Mouse (Mus musculus): ENCODE results near the gene Efs. TPM values are rescaled to one million over a fixed set of nuclear protein-coding genes. Genes with fewer than 3 reads are reported as not detected.
"Not testable (repeated sequence)": the region's sequence is repeated elsewhere in the genome, so short reads cannot be mapped to it uniquely, and the experiment has no call there.

The Efs gene
- total RNA-seq, 1 experiment from 2014 or later, result not detected

GRCm38 (mm10) chr14:54954474-54954873 lies 28.5 kb upstream of the Efs start:
- no peak for ATAC-seq (replicated peaks in 1 of 2; ENCODE audit: insufficient read depth in 1 of 2, low FRiP score in 2 of 2, low TSS enrichment in 1 of 2, low read depth in 1 of 2, poor library complexity in 2 of 2, severe bottlenecking in 2 of 2)

GRCm38 (mm10) chr14:54953664-54954206 lies 27.8 kb upstream of the Efs start:
- no peak for ATAC-seq (replicated peaks in 1 of 2; ENCODE audit: insufficient read depth in 1 of 2, low FRiP score in 2 of 2, low TSS enrichment in 1 of 2, low read depth in 1 of 2, poor library complexity in 2 of 2, severe bottlenecking in 2 of 2)

GRCm38 (mm10) chr14:54951587-54951986 lies 25.7 kb upstream of the Efs start:
- no peak for ATAC-seq (replicated peaks in 1 of 2; ENCODE audit: insufficient read depth in 1 of 2, low FRiP score in 2 of 2, low TSS enrichment in 1 of 2, low read depth in 1 of 2, poor library complexity in 2 of 2, severe bottlenecking in 2 of 2)

- ATAC-seq (replicated peaks in 1 of 2; ENCODE audit: insufficient read depth in 1 of 2, low FRiP score in 2 of 2, low TSS enrichment in 1 of 2, low read depth in 1 of 2, poor library complexity in 2 of 2, severe bottlenecking in 2 of 2), result no peak
These were observed 24.6 kb upstream of the Efs start for GRCm38 (mm10) chr14:54950493-54950892.

GRCm38 (mm10) chr14:54948781-54949180 lies 22.9 kb upstream of the Efs start:
- ATAC-seq (replicated peaks in 1 of 2; ENCODE audit: insufficient read depth in 1 of 2, low FRiP score in 2 of 2, low TSS enrichment in 1 of 2, low read depth in 1 of 2, poor library complexity in 2 of 2, severe bottlenecking in 2 of 2), result no peak

- not testable (repeated sequence) for ATAC-seq (replicated peaks in 1 of 2; ENCODE audit: insufficient read depth in 1 of 2, low FRiP score in 2 of 2, low TSS enrichment in 1 of 2, low read depth in 1 of 2, poor library complexity in 2 of 2, severe bottlenecking in 2 of 2)
These were observed 21.1 kb upstream of the Efs start for GRCm38 (mm10) chr14:54947008-54947407.

GRCm38 (mm10) chr14:54945975-54946704 lies 20.2 kb upstream of the Efs start:
- ATAC-seq (replicated peaks in 1 of 2; ENCODE audit: insufficient read depth in 1 of 2, low FRiP score in 2 of 2, low TSS enrichment in 1 of 2, low read depth in 1 of 2, poor library complexity in 2 of 2, severe bottlenecking in 2 of 2), result no peak

- no peak for ATAC-seq (replicated peaks in 1 of 2; ENCODE audit: insufficient read depth in 1 of 2, low FRiP score in 2 of 2, low TSS enrichment in 1 of 2, low read depth in 1 of 2, poor library complexity in 2 of 2, severe bottlenecking in 2 of 2)
These were observed 19.0 kb upstream of the Efs start for GRCm38 (mm10) chr14:54944939-54945338.

- no peak for ATAC-seq (replicated peaks in 1 of 2; ENCODE audit: insufficient read depth in 1 of 2, low FRiP score in 2 of 2, low TSS enrichment in 1 of 2, low read depth in 1 of 2, poor library complexity in 2 of 2, severe bottlenecking in 2 of 2)
These were observed 18.0 kb upstream of the Efs start for GRCm38 (mm10) chr14:54943971-54944370.

GRCm38 (mm10) chr14:54942479-54942878 lies 16.6 kb upstream of the Efs start:
- ATAC-seq (replicated peaks in 1 of 2; ENCODE audit: insufficient read depth in 1 of 2, low FRiP score in 2 of 2, low TSS enrichment in 1 of 2, low read depth in 1 of 2, poor library complexity in 2 of 2, severe bottlenecking in 2 of 2), result no peak

GRCm38 (mm10) chr14:54941024-54941978 lies 15.4 kb upstream of the Efs start:
- ATAC-seq (replicated peaks in 1 of 2; ENCODE audit: insufficient read depth in 1 of 2, low FRiP score in 2 of 2, low TSS enrichment in 1 of 2, low read depth in 1 of 2, poor library complexity in 2 of 2, severe bottlenecking in 2 of 2), result no peak

- no peak for ATAC-seq (replicated peaks in 1 of 2; ENCODE audit: insufficient read depth in 1 of 2, low FRiP score in 2 of 2, low TSS enrichment in 1 of 2, low read depth in 1 of 2, poor library complexity in 2 of 2, severe bottlenecking in 2 of 2)
These were observed 14.2 kb upstream of the Efs start for GRCm38 (mm10) chr14:54940176-54940530.

- peak; percentile 44 to 73; a peak in 1 of 4 replicates for ATAC-seq (replicated peaks in 1 of 2; ENCODE audit: insufficient read depth in 1 of 2, low FRiP score in 2 of 2, low TSS enrichment in 1 of 2, low read depth in 1 of 2, poor library complexity in 2 of 2, severe bottlenecking in 2 of 2)
These were observed 13.7 kb upstream of the Efs start for GRCm38 (mm10) chr14:54939434-54940175.

- ATAC-seq (replicated peaks in 1 of 2; ENCODE audit: insufficient read depth in 1 of 2, low FRiP score in 2 of 2, low TSS enrichment in 1 of 2, low read depth in 1 of 2, poor library complexity in 2 of 2, severe bottlenecking in 2 of 2), result no peak
These were observed 12.7 kb upstream of the Efs start for GRCm38 (mm10) chr14:54938431-54939219.

GRCm38 (mm10) chr14:54937361-54938182 lies 11.6 kb upstream of the Efs start:
- no peak for ATAC-seq (replicated peaks in 1 of 2; ENCODE audit: insufficient read depth in 1 of 2, low FRiP score in 2 of 2, low TSS enrichment in 1 of 2, low read depth in 1 of 2, poor library complexity in 2 of 2, severe bottlenecking in 2 of 2)

GRCm38 (mm10) chr14:54936831-54937160 lies 10.9 kb upstream of the Efs start:
- peak; percentile 57 to 66 for ATAC-seq (replicated peaks in 1 of 2; ENCODE audit: insufficient read depth in 1 of 2, low FRiP score in 2 of 2, low TSS enrichment in 1 of 2, low read depth in 1 of 2, poor library complexity in 2 of 2, severe bottlenecking in 2 of 2)
